Mouse (Mus musculus): ENCODE measurements around the gene Rbm3. TPM values are rescaled to one million over a fixed set of nuclear protein-coding genes. Genes with fewer than 3 reads are reported as not detected.
A peak's percentile ranks its signal among the peaks of the same experiment; 100 is the strongest.

The Rbm3 gene
- total and polyA plus RNA-seq, 3 experiments: 750 to 1,021 TPM; not detected in 1

- DNase-seq (ENCODE audit: low read depth, low spot score): peak; percentile 59
- TF ChIP-seq MYB (IDR thresholded peaks at IDR 0.05; ENCODE audit: low read depth, low read length) (no peak), TBP (IDR thresholded peaks at IDR 0.05; ENCODE audit: low read depth, low read length) (no peak), UBTF (IDR thresholded peaks at IDR 0.05; ENCODE audit: borderline replicate concordance, insufficient read depth, low read depth, low read length) (no peak), SIN3A (IDR thresholded peaks at IDR 0.05; ENCODE audit: low read length) (no peak), ZNF384 (IDR thresholded peaks at IDR 0.05; ENCODE audit: low read depth, low read length) (no peak), MAZ (IDR thresholded peaks at IDR 0.05; ENCODE audit: low read depth, low read length) (no peak), E2F4 (IDR thresholded peaks at IDR 0.05; ENCODE audit: borderline replicate concordance, low read depth, low read length) (no peak), USF1 (IDR thresholded peaks at IDR 0.05; ENCODE audit: low read depth, low read length) (no peak), TAL1 (IDR thresholded peaks at IDR 0.05; ENCODE audit: low read length) (peak; percentile 52), GATA1 (IDR thresholded peaks at IDR 0.05; ENCODE audit: low read depth, low read length) (peak; percentile 80), RCOR1 (IDR thresholded peaks at IDR 0.05; ENCODE audit: low read depth, low read length) (peak; percentile 66; the same call in 1 of the 2 replicates), ZC3H11A (IDR thresholded peaks at IDR 0.05; ENCODE audit: low read depth, low read length) (no peak), HCFC1 (IDR thresholded peaks at IDR 0.05; ENCODE audit: low read depth, low read length) (no peak), POLR2AphosphoS5 (IDR thresholded peaks at IDR 0.05; ENCODE audit: borderline replicate concordance, low read depth, low read length) (no peak), ETS1 (IDR thresholded peaks at IDR 0.05; ENCODE audit: low read depth, low read length) (peak; percentile 35; the same call in 1 of the 2 replicates), BHLHE40 (IDR thresholded peaks at IDR 0.05; ENCODE audit: borderline replicate concordance, low read depth, low read length) (no peak), GABPA (IDR thresholded peaks at IDR 0.05; ENCODE audit: low read depth, low read length) (no peak), TCF12 (IDR thresholded peaks at IDR 0.05; ENCODE audit: low read depth, low read length) (peak; percentile 67), NELFE (IDR thresholded peaks at IDR 0.05; ENCODE audit: low read depth, low read length) (peak; percentile 28; the same call in 1 of the 2 replicates), MAX (IDR thresholded peaks at IDR 0.05; ENCODE audit: low read length) (no peak), EP300 (IDR thresholded peaks at IDR 0.05; ENCODE audit: low read depth in 1 of 2, low read length in 2 of 2) (peak; percentile 69 to 80), USF2 (IDR thresholded peaks at IDR 0.05; ENCODE audit: borderline replicate concordance in 1 of 2, insufficient read depth in 1 of 2, low read depth in 1 of 2, low read length in 2 of 2) (no peak), CHD2 (IDR thresholded peaks at IDR 0.05; ENCODE audit: low read length) (no peak)
These were observed 28.4 kb downstream of the Rbm3 start for GRCm38 (mm10) chrX:8117264-8117663.

More at GRCm38 (mm10) chrX:8117264-8117663, 28.4 kb downstream of the Rbm3 start:
- Histone ChIP-seq H3K9ac (ENCODE audit: control insufficient read depth, low read depth, low read length, poor library complexity, severe bottlenecking) (no peak overlapping the region), H3K36me3 (ENCODE audit: control insufficient read depth in 1 of 2, insufficient read depth in 2 of 2, low read length in 2 of 2) (peaks cover 0 to 17% of the 10 kb centered on the region in 2 experiments; a peak in 2 of 4 replicates), H3K79me2 (ENCODE audit: control insufficient read depth, insufficient read depth, low read length, poor library complexity) (no peaks in the 10 kb centered on the region), H3K27me3 (ENCODE audit: control insufficient read depth in 1 of 2, insufficient read depth in 2 of 2, low read length in 2 of 2) (no peaks in the 10 kb centered on the region), H3K4me3 (ENCODE audit: control insufficient read depth in 1 of 2, insufficient read depth in 1 of 2, low read depth in 2 of 2, low read length in 2 of 2) (no peak overlapping the region), H3K27ac (ENCODE audit: control insufficient read depth, low read depth, low read length) (no peak overlapping the region), H3K9me3 (replicated peaks; ENCODE audit: insufficient read depth, low read length) (no peaks in the 10 kb centered on the region), H3K4me1 (ENCODE audit: control insufficient read depth in 1 of 2, insufficient read depth in 2 of 2, low read length in 2 of 2) (peaks cover 18% of the 10 kb centered on the region in 2 experiments)

All from MEL (cell line).